ENCODE assay signal across 15 mouse cellular contexts in the genomic region with DNA sequence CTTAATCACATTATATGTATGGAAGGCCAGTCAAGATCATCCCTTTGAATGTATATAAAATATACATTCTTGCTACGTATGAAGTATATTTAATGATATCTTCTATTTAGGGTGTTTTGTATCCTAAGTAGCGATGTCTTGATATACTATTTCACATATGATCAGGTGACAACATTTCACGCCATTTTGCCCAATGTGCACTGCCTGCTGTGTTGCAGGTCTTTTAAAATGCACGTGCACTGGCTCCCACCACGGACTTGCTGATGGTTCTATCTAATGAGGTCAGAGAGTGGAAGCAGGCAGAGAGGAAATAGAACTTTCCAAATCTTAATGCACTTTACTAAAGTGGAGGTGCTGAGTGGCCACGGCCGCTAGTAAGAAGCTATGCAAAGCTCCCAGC.
DNase-seq lines count a peak whose midpoint lies in the region; TF ChIP-seq lines count a peak whose summit lies in the region.
"Had no signal": no experiment of that assay in that cellular context is flagged by ENCODE, and none has a peak within 500 bp of the region (broad histone marks: within the 10 kb centered on the region; RNA-seq: fewer than 3 reads in every experiment).

No protein-coding gene starts in this region.

- no peaks in the 10 kb centered on the region for H3K27me3 ChIP-seq in CH12.LX (replicated peaks)

- no peak for TF ChIP-seq RAD21 in CH12.LX (IDR thresholded peaks at IDR 0.05; ENCODE audit: low read depth, low read length)

- H3K9me3 ChIP-seq in CH12.LX (replicated peaks; ENCODE audit: low read length), result peaks cover 18% of the 10 kb centered on the region

- H3K79me2 ChIP-seq in CH12.LX (replicated peaks; ENCODE audit: control insufficient read depth, extremely low read depth, insufficient read depth, poor library complexity, severe bottlenecking), result no peaks in the 10 kb centered on the region

- TF ChIP-seq POLR2A in CH12.LX (IDR thresholded peaks at IDR 0.05; ENCODE audit: low read depth, low read length), result no peak

- peaks cover 10 to 44% of the 10 kb centered on the region in 2 experiments for H3K4me1 ChIP-seq in CH12.LX (ENCODE audit: control insufficient read depth in 1 of 2, insufficient read depth in 2 of 2)

- TF ChIP-seq CTCF in CH12.LX (conservative IDR thresholded peaks at IDR 0.05 in 1 of 2, IDR thresholded peaks at IDR 0.05 in 1 of 2; ENCODE audit: low read depth in 2 of 2, low read length in 2 of 2), result no peak

- in situ Hi-C loops in CH12.LX (cut with MboI; ENCODE audit: low pct_ligation_motif_present, low pct_unique_long_range_greater_than_20kb, low sequenced_read_pairs), result no loop called here

- dilution Hi-C loops in CH12.LX (cut with MboI; ENCODE audit: extremely low pct_ligation_motif_present, extremely low pct_unique_long_range_greater_than_20kb, low sequenced_read_pairs), result no loop called here

- peak overlapping the region; percentile 47 for H3K4me2 ChIP-seq in CH12.LX (ENCODE audit: insufficient read depth, low read depth, poor library complexity, severe bottlenecking)

- peak overlapping the region; percentile 65 for H3K9ac ChIP-seq in CH12.LX (ENCODE audit: insufficient read depth, low read depth)

- no peak for DNase-seq in CH12.LX (ENCODE audit: extremely low read depth)
- DNase-seq in urinary bladder, postnatal 36 days (ENCODE audit: low spot score in 2 of 2), result no peak
- DNase-seq: adrenal gland, adult 2 months; adrenal gland, adult 8-10 months; adrenal gland, postnatal 10 days; adrenal gland, postnatal 14 days; adrenal gland, postnatal 25 days; adrenal gland, postnatal 36 days; B cell, adult 2 months; cerebellum, adult 11 months; cerebellum, adult 11-12 months; cerebellum, adult 18-20 months; cerebellum, adult 2 months; cerebellum, adult 8-10 months had no signal

- no peaks in the 10 kb centered on the region for H3K36me3 ChIP-seq in CH12.LX (replicated peaks in 1 of 2; ENCODE audit: control insufficient read depth in 1 of 2, insufficient read depth in 1 of 2, low read length in 1 of 2)
- H3K36me3 ChIP-seq: G1E had no signal

- peak overlapping the region; percentile 79 for H3K27ac ChIP-seq in CH12.LX (ENCODE audit: insufficient read depth, low read depth)

- TF ChIP-seq EP300 in CH12.LX (IDR thresholded peaks at IDR 0.05; ENCODE audit: low read length), result no peak

- no peak overlapping the region for H3K4me3 ChIP-seq in CH12.LX (replicated peaks in 1 of 3; ENCODE audit: low read depth in 2 of 3, low read length in 2 of 3, poor library complexity in 1 of 3)

TF ChIP-seq in CH12.LX, 34 proteins besides CTCF, POLR2A, EP300 and RAD21:
- TF ChIP-seq USF2 (conservative IDR thresholded peaks at IDR 0.05; ENCODE audit: low read depth, low read length), result no peak
- TF ChIP-seq MAX (IDR thresholded peaks at IDR 0.05; ENCODE audit: low read length), result peak; percentile 84
- peak; percentile 77; the same call in 1 of the 2 replicates for TF ChIP-seq MYC (IDR thresholded peaks at IDR 0.05; ENCODE audit: low read depth, low read length)
- no peak for TF ChIP-seq CHD2 (IDR thresholded peaks at IDR 0.05; ENCODE audit: low read length)
- no peak for TF ChIP-seq MAZ (IDR thresholded peaks at IDR 0.05; ENCODE audit: low read depth, low read length)
- peak; percentile 38; the same call in 1 of the 2 replicates for TF ChIP-seq MXI1 (IDR thresholded peaks at IDR 0.05; ENCODE audit: low read depth, low read length)
- TF ChIP-seq JUND (conservative IDR thresholded peaks at IDR 0.05; ENCODE audit: low read depth, low read length), result no peak
- TF ChIP-seq ETS1 (conservative IDR thresholded peaks at IDR 0.05; ENCODE audit: low read depth, low read length), result 0 out of 2 replicates have a peak, but pooled peaks have one; percentile 4
- no peak; the same call in 1 of the 2 replicates for TF ChIP-seq ELF1 (IDR thresholded peaks at IDR 0.05; ENCODE audit: low read depth, low read length)
- peak; percentile 95 for TF ChIP-seq BHLHE40 (IDR thresholded peaks at IDR 0.05; ENCODE audit: low read depth, low read length)
- TF ChIP-seq POLR2AphosphoS2 (IDR thresholded peaks at IDR 0.05; ENCODE audit: low read depth, low read length), result no peak
- TF ChIP-seq HCFC1 (IDR thresholded peaks at IDR 0.05; ENCODE audit: low read depth, low read length), result no peak
- no peak for TF ChIP-seq NRF1 (IDR thresholded peaks at IDR 0.05; ENCODE audit: low read depth, low read length)
- no peak for TF ChIP-seq E2F4 (IDR thresholded peaks at IDR 0.05; ENCODE audit: insufficient replicate concordance, low read depth, low read length)
- TF ChIP-seq TBP (conservative IDR thresholded peaks at IDR 0.05; ENCODE audit: low read depth, low read length), result no peak
- no peak for TF ChIP-seq MAFK (IDR thresholded peaks at IDR 0.05; ENCODE audit: insufficient replicate concordance, low read length)
- TF ChIP-seq SIN3A (IDR thresholded peaks at IDR 0.05; ENCODE audit: low read length), result 0 out of 2 replicates have a peak, but pooled peaks have one; percentile 50
- no peak for TF ChIP-seq ZC3H11A (IDR thresholded peaks at IDR 0.05; ENCODE audit: low read depth, low read length)
- peak; percentile 87; the same call in 1 of the 2 replicates for TF ChIP-seq CHD1 (IDR thresholded peaks at IDR 0.05; ENCODE audit: low read depth, low read length)
